Mouse (Mus musculus) frontal cortex, postnatal 36 days (tissue): ENCODE measurements at regions not wholly inside any gene's neighbourhood (a gene's known extent, or its start where the extent isn't known, plus 50 kb on each side); places are given as distances from the start of the nearest gene placed in this dataset.

Experiments
- DNase-seq, 2 experiments: peaks; one replicate each; pipeline ENCODE4 v3.0.0; 2022; ENCODE audit warnings: low spot score in 2 of 2

DNA sequence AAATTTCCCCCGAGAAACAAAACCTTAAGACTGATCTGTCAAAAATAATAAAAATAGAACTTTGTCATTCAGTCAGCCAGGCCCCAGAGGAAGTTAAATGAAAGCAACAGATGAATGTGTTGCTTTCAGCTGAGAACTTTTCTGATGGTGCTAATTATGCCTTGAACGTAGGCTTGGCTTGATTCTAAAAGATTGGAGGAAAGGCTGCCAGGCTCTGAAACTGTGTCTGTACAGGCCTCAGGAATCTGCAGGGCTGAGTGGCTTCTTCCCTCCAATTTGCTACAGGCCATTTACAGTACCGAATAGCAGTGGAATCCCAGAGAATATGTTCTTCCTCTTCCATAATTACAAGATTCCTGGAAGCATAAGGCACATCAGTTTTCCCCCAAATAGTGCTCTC lies 1103.2 kb upstream of the Crim1 start:
- peak; percentile 1 to 19 for DNase-seq

DNA sequence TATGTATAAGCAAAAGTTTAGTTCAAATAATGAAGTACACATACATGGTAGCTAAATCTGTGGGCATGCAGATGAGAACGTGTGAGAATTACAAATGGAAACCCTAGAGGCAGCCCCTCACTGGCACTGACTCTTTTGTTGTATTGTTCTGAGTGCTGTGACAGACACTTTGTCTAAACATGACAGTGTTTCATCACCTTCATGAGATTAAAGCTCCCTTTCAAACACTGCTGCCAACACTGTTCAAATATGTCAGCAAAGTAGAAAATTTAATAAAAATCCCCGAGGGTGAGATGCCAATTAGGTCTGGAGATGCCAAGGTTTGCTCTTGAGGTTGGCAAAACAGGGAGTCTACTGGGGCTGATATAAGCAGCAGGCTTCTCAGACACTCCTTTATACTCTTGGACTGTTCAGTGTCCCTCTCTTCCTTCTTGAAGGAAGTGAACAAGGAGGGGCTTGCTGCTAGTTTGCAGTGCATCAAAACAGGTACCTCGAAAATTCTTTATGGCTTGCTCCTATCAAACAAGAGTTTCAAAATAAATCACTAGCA lies 1100.9 kb upstream of the Crim1 start:
- DNase-seq, result no peak

DNA sequence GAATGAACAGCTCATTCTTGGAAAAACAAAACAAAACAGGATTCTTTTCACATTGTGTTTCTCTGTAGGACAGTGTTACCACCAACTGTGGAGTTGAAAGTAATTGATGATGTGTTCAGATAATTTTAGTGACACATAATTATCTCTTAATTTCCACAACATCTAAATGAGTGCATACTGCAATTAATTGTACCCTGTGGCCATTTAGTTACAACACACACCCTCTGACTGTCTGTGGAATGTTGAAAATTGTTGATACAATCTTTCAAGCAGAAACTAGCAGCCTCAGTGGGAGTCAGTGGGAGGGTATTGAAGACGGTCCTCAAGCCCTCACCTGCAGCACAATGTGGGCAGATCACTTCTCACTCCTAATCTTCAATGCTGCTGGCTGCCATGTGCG lies 1084.1 kb upstream of the Crim1 start:
- DNase-seq, result no peak

DNA sequence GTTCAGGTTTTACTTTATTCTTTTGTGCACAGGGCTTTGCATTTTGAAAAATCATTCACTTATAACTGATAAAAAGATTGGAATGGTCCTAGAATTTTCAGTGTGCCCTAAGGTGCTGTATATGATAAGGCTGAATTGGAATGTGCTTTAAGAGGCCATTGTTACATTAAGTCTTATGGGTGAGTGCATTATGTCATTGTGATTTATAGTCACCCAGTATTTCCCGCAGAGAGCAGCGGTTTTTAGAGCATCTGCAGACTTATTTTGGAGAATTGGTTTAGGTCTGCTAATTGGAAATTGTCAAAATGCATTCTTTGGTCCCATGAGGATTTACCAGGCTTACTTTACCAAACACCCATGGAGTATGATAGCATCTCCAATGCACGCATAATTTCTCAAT lies 1083.1 kb upstream of the Crim1 start:
- DNase-seq, result no peak

DNA sequence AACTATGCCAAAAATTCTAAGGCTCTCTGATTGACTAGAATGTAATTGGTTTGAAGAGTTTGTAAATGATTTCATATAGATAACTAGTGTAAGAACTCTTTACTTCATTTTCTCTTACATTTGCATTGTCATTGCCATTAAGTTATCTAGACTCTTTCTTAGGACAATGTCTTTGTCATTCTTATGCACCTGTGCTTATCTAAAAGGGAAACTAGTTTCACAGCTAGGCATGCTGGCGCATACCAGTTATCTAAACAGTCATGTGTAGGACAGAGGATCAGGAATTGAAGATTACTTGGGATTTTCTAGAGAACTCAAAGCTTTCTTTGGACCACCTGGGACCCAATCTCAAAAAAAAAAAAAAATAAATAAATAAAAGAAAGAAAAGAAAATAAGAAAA lies 1081.6 kb upstream of the Crim1 start:
- no peak for DNase-seq

DNA sequence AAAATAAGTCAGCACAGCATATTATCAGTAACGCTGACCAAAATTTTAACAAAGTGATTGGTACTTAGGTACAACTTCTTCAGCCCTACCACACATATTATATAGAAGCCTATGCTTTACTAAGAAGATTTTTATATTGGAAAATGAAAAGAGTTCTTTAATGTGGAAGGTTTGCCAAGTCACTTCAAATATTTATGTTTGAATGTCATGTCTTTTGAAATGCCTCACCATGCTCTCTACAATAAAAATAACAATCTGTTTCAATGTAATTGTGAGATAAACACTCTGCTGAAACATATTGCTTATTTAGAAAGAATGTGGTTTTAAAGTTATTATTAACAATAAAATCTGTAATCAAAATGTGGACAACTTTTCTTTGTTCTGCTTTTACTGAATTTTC lies 1073.0 kb upstream of the Crim1 start:
- no peak for DNase-seq
